7 mouse cellular contexts compared by ENCODE assay signal in genomic region chr3:146328749-146329148, GRCm38 (mm10).
DNase-seq lines count a peak whose midpoint lies in the region; ATAC-seq and TF ChIP-seq lines count a peak whose summit lies in the region.

No protein-coding gene starts in this region.

- H3K9ac ChIP-seq in hindbrain, embryonic 16.5 days (ENCODE audit: low read depth, low read length), result no peak overlapping the region
- H3K9ac ChIP-seq in liver, adult 2 months (ENCODE audit: low read depth, low read length), result no peak overlapping the region

- H3K9me3 ChIP-seq in G1E (replicated peaks), result no peaks in the 10 kb centered on the region
- H3K9me3 ChIP-seq in hindbrain, embryonic 16.5 days (ENCODE audit: control insufficient read depth, low read length), result no peaks in the 10 kb centered on the region

- WGBS in hindbrain, embryonic 16.5 days, result 15% methylated on average over 13 of the region's 13 CpGs
- WGBS in liver, adult 2 months, result 10% methylated on average over 13 of the region's 13 CpGs

- H3K4me3 ChIP-seq in G1E (ENCODE audit: low read depth, low read length), result peak overlapping the region; percentile 8; the same call in 1 of the 2 replicates
- no peak overlapping the region for H3K4me3 ChIP-seq in hindbrain, embryonic 16.5 days (ENCODE audit: low read length)
- H3K4me3 ChIP-seq in liver, adult 2 months (ENCODE audit: insufficient read depth, low read depth, low read length), result no peak overlapping the region

- TF ChIP-seq CTCF in G1E (IDR thresholded peaks at IDR 0.05; ENCODE audit: low read depth, low read length), result no peak
- no peak for TF ChIP-seq CTCF in liver, adult 2 months (IDR thresholded peaks at IDR 0.05; ENCODE audit: low read depth, low read length)

- ATAC-seq in G1E (ENCODE audit: extremely low read depth, insufficient number of reproducible peaks, low FRiP score, poor library complexity, severe bottlenecking), result 0 out of 2 replicates have a peak, but pooled peaks have one; percentile 54
- peak; percentile 77 for ATAC-seq in common myeloid progenitor, adult 5-6 weeks (replicated peaks; ENCODE audit: low read depth, poor library complexity, severe bottlenecking)
- no peak for ATAC-seq in hindbrain, embryonic 16.5 days

- DNase-seq in G1E (ENCODE audit: low spot score), result no peak
- peak; percentile 39 for DNase-seq in liver, adult 2 months (ENCODE audit: extremely low read depth, low read depth, low spot score)
- DNase-seq in naive thymus-derived CD4-positive, alpha-beta T cell, adult 2 months (ENCODE audit: low read depth), result peak; percentile 71
- DNase-seq in frontal cortex, adult 2 months (ENCODE audit: extremely low spot score in 1 of 2, low spot score in 1 of 2), result no peak
- no peak for DNase-seq in right cerebral cortex, postnatal 36 days (ENCODE audit: low spot score in 2 of 2)

- H3K4me2 ChIP-seq in hindbrain, embryonic 16.5 days (ENCODE audit: low read length), result peak overlapping the region; percentile 64; the same call in 1 of the 2 replicates

- H3K27me3 ChIP-seq in G1E (ENCODE audit: insufficient read depth, low read length), result peaks cover 24% of the 10 kb centered on the region
- H3K27me3 ChIP-seq in hindbrain, embryonic 16.5 days (replicated peaks; ENCODE audit: control insufficient read depth, insufficient read depth, low read length), result no peaks in the 10 kb centered on the region
- H3K27me3 ChIP-seq in liver, adult 2 months (ENCODE audit: control insufficient read depth, insufficient read depth, low read length), result 0 out of 2 replicates have a peak, but pooled peaks cover 2% of the 10 kb centered on the region

- H3K79me2 ChIP-seq in liver, adult 2 months (ENCODE audit: control insufficient read depth, insufficient read depth, low read length), result no peaks in the 10 kb centered on the region

- no peaks in the 10 kb centered on the region for H3K36me3 ChIP-seq in G1E (replicated peaks)
- no peaks in the 10 kb centered on the region for H3K36me3 ChIP-seq in hindbrain, embryonic 16.5 days (ENCODE audit: control insufficient read depth, insufficient read depth, low read length)
- no peaks in the 10 kb centered on the region for H3K36me3 ChIP-seq in liver, adult 2 months (ENCODE audit: control insufficient read depth, insufficient read depth, low read length)

- no peak for TF ChIP-seq POLR2A in liver, adult 2 months (IDR thresholded peaks at IDR 0.05; ENCODE audit: extremely low read depth, insufficient read depth, low read length)

- peaks cover 34% of the 10 kb centered on the region for H3K4me1 ChIP-seq in G1E (ENCODE audit: insufficient read depth, low read depth, low read length)
- peaks cover 7% of the 10 kb centered on the region for H3K4me1 ChIP-seq in hindbrain, embryonic 16.5 days (ENCODE audit: control insufficient read depth, insufficient read depth, low read depth, low read length)
- peaks cover 3% of the 10 kb centered on the region for H3K4me1 ChIP-seq in liver, adult 2 months (ENCODE audit: control insufficient read depth, insufficient read depth, low read length)

- H3K27ac ChIP-seq in hindbrain, embryonic 16.5 days (ENCODE audit: low read depth, low read length), result no peak overlapping the region
- H3K27ac ChIP-seq in liver, adult 2 months (replicated peaks; ENCODE audit: insufficient read depth, low read depth, low read length), result no peak overlapping the region

Comparison
In these comparisons a context has a peak if more than half of its experiments do, and no peak if none do; other contexts are left out.
1. DNase-seq: peak in liver, adult 2 months (single experiment) and naive thymus-derived CD4-positive, alpha-beta T cell, adult 2 months (single experiment); none in G1E (single experiment), frontal cortex, adult 2 months (0 of 2) and right cerebral cortex, postnatal 36 days (0 of 2).